Mouse (Mus musculus) MEL (cell line): ENCODE results near the gene Zfp281. TPM values are rescaled to one million over a fixed set of nuclear protein-coding genes. Genes with fewer than 3 reads are reported as not detected.
A peak's percentile ranks its signal among the peaks of the same experiment; 100 is the strongest.

Experiments
- DNase-seq: peaks from one replicate; pipeline ENCODE4 v3.0.0; 2011; ENCODE audit warnings: low read depth, low spot score
- H3K27ac ChIP-seq: 2 replicates; pipeline ENCODE4 v1.5.1; 2012; ENCODE audit warnings: low read depth, mild to moderate bottlenecking, control low read depth, low read length, moderate library complexity; ENCODE audit not compliant: control insufficient read depth
- H3K27me3 ChIP-seq, 2 experiments: fragments of 150-350 bp in 1 of 2; sonication (generic) in 1 of 2; 2 replicates each; pipeline ENCODE4 v1.6.1; 2012; ENCODE audit warnings: low read length in 2 of 2, mild to moderate bottlenecking in 2 of 2, improper control_type of control experiment in 1 of 2, moderate library complexity in 1 of 2; ENCODE audit not compliant: insufficient read depth in 2 of 2, control insufficient read depth in 1 of 2
- H3K36me3 ChIP-seq, 2 experiments: 2 replicates each; pipeline ENCODE4 v1.6.1; 2012 to 2014; ENCODE audit warnings: low read length in 2 of 2, improper control_type of control experiment in 1 of 2, inconsistent platforms in 1 of 2, mild to moderate bottlenecking in 1 of 2; ENCODE audit not compliant: insufficient read depth in 2 of 2, control insufficient read depth in 1 of 2
- H3K4me1 ChIP-seq, 2 experiments: fragments of 150-350 bp in 1 of 2; sonication (generic) in 1 of 2; 2 replicates each; pipeline ENCODE4 v1.6.1; 2012; ENCODE audit warnings: low read length in 2 of 2, improper control_type of control experiment in 1 of 2, mild to moderate bottlenecking in 1 of 2; ENCODE audit not compliant: insufficient read depth in 2 of 2, control insufficient read depth in 1 of 2
- H3K4me3 ChIP-seq, 2 experiments: fragments of 150-350 bp in 1 of 2; sonication (generic) in 1 of 2; 2 replicates each; pipeline ENCODE4 v1.5.1; 2012; ENCODE audit warnings: low read depth in 2 of 2, low read length in 2 of 2, mild to moderate bottlenecking in 2 of 2, moderate library complexity in 2 of 2, control low read depth in 1 of 2, improper control_type of control experiment in 1 of 2; ENCODE audit not compliant: control insufficient read depth in 1 of 2, insufficient read depth in 1 of 2
- H3K79me2 ChIP-seq: 2 replicates; pipeline ENCODE4 v1.6.1; 2012; ENCODE audit warnings: mild to moderate bottlenecking, low read length, moderate library complexity; ENCODE audit not compliant: control insufficient read depth, poor library complexity, insufficient read depth
- H3K9ac ChIP-seq: 2 replicates; pipeline ENCODE4 v1.6.1; 2012; ENCODE audit warnings: low read depth, mild to moderate bottlenecking, control low read depth, low read length, moderate library complexity; ENCODE audit not compliant: control insufficient read depth, poor library complexity, severe bottlenecking
- H3K9me3 ChIP-seq: fragments of 150-350 bp; sonication (generic); replicated peaks from 2 replicates; pipeline ENCODE4 v1.6.1; 2012; ENCODE audit warnings: mild to moderate bottlenecking, low read length, improper control_type of control experiment, moderate library complexity; ENCODE audit not compliant: insufficient read depth
- CHD2 ChIP-seq: IDR thresholded peaks from 2 replicates; pipeline ENCODE4 v1.6.1; 2011; ENCODE audit warnings: low read length, improper control_type of control experiment
- CTCF ChIP-seq, 3 experiments: IDR thresholded peaks in 2 of 3; conservative IDR thresholded peaks in 1 of 3; 2 replicates each; pipeline ENCODE4 v1.5.1; 2011 to 2012; ENCODE audit warnings: low read length in 3 of 3, low read depth in 2 of 3, mild to moderate bottlenecking in 2 of 3, improper control_type of control experiment in 1 of 3, inconsistent platforms in 1 of 3, mixed read lengths in 1 of 3, moderate library complexity in 1 of 3; ENCODE audit not compliant: control insufficient read depth in 1 of 3, insufficient read depth in 1 of 3, poor library complexity in 1 of 3, severe bottlenecking in 1 of 3
- E2F4 ChIP-seq: IDR thresholded peaks from 2 replicates; pipeline ENCODE4 v1.6.1; 2011; ENCODE audit warnings: low read depth, low read length, improper control_type of control experiment, borderline replicate concordance
- ELF1 ChIP-seq: IDR thresholded peaks from 2 replicates; pipeline ENCODE4 v1.6.1; 2014; ENCODE audit warnings: low read depth, mild to moderate bottlenecking, inconsistent platforms, low read length, improper control_type of control experiment, moderate library complexity
- EP300 ChIP-seq, 2 experiments: IDR thresholded peaks; 2 replicates each; pipeline ENCODE4 v1.6.1; 2011; ENCODE audit warnings: improper control_type of control experiment in 2 of 2, low read length in 2 of 2, low read depth in 1 of 2, mild to moderate bottlenecking in 1 of 2
- ETS1 ChIP-seq: IDR thresholded peaks from 2 replicates; pipeline ENCODE4 v1.6.1; 2012; ENCODE audit warnings: low read depth, mild to moderate bottlenecking, inconsistent platforms, low read length, improper control_type of control experiment, moderate library complexity
- GATA1 ChIP-seq: IDR thresholded peaks from 2 replicates; pipeline ENCODE4 v1.6.1; 2011; ENCODE audit warnings: low read depth, low read length, improper control_type of control experiment
- HCFC1 ChIP-seq: IDR thresholded peaks from 2 replicates; pipeline ENCODE4 v1.6.1; 2012; ENCODE audit warnings: low read depth, mild to moderate bottlenecking, inconsistent platforms, low read length, improper control_type of control experiment, moderate library complexity
- JUND ChIP-seq: IDR thresholded peaks from 2 replicates; pipeline ENCODE4 v1.6.1; 2011; ENCODE audit warnings: low read depth, mild to moderate bottlenecking, improper control_type of control experiment, low read length
- MAX ChIP-seq: IDR thresholded peaks from 2 replicates; pipeline ENCODE4 v1.6.1; 2011; ENCODE audit warnings: low read length, improper control_type of control experiment
- MAZ ChIP-seq: IDR thresholded peaks from 2 replicates; pipeline ENCODE4 v1.6.1; 2012; ENCODE audit warnings: low read depth, mild to moderate bottlenecking, inconsistent platforms, low read length, improper control_type of control experiment
- MYC ChIP-seq: IDR thresholded peaks from 2 replicates; pipeline ENCODE4 v1.6.1; 2011; ENCODE audit warnings: low read depth, mild to moderate bottlenecking, low read length, improper control_type of control experiment, moderate library complexity
- NRF1 ChIP-seq: IDR thresholded peaks from 2 replicates; pipeline ENCODE4 v1.6.1; 2014; ENCODE audit warnings: low read depth, mild to moderate bottlenecking, inconsistent platforms, low read length, improper control_type of control experiment, moderate library complexity; ENCODE audit not compliant: poor library complexity, insufficient read depth, severe bottlenecking
- POLR2A ChIP-seq, 2 experiments: IDR thresholded peaks; 2 replicates each; pipeline ENCODE4 v1.6.1; 2011 to 2012; ENCODE audit warnings: low read length in 2 of 2, mild to moderate bottlenecking in 2 of 2, control low read depth in 1 of 2, improper control_type of control experiment in 1 of 2, low read depth in 1 of 2, moderate library complexity in 1 of 2; ENCODE audit not compliant: control insufficient read depth in 1 of 2, insufficient read depth in 1 of 2, poor library complexity in 1 of 2
- POLR2AphosphoS5 ChIP-seq: IDR thresholded peaks from 2 replicates; pipeline ENCODE4 v1.6.1; 2012; ENCODE audit warnings: low read depth, borderline replicate concordance, mild to moderate bottlenecking, inconsistent platforms, low read length, moderate library complexity, mixed read lengths
- RAD21 ChIP-seq: IDR thresholded peaks from 2 replicates; pipeline ENCODE4 v1.6.1; 2011; ENCODE audit warnings: mild to moderate bottlenecking, low read depth, low read length, improper control_type of control experiment
- TAL1 ChIP-seq: IDR thresholded peaks from 2 replicates; pipeline ENCODE4 v1.6.1; 2012; ENCODE audit warnings: mild to moderate bottlenecking, inconsistent platforms, low read length, moderate library complexity, mixed read lengths
- TBP ChIP-seq: IDR thresholded peaks from 2 replicates; pipeline ENCODE4 v1.8.0; 2011; ENCODE audit warnings: low read depth, low read length, improper control_type of control experiment
- UBTF ChIP-seq: IDR thresholded peaks from 2 replicates; pipeline ENCODE4 v1.6.1; 2012; ENCODE audit warnings: low read depth, mild to moderate bottlenecking, inconsistent platforms, low read length, improper control_type of control experiment, moderate library complexity, borderline replicate concordance; ENCODE audit not compliant: insufficient read depth
- USF1 ChIP-seq: IDR thresholded peaks from 2 replicates; pipeline ENCODE4 v1.6.1; 2014; ENCODE audit warnings: low read depth, mild to moderate bottlenecking, inconsistent platforms, low read length, improper control_type of control experiment, moderate library complexity
- ZC3H11A ChIP-seq: IDR thresholded peaks from 2 replicates; pipeline ENCODE4 v1.6.1; 2012; ENCODE audit warnings: low read depth, mild to moderate bottlenecking, inconsistent platforms, low read length, improper control_type of control experiment
- ZKSCAN1 ChIP-seq: IDR thresholded peaks from 2 replicates; pipeline ENCODE4 v1.6.1; 2012; ENCODE audit warnings: low read depth, mild to moderate bottlenecking, inconsistent platforms, low read length, improper control_type of control experiment, moderate library complexity
- polyA plus RNA-seq, 2 experiments: library from polyadenylated mRNA; stranded (reverse) in 1 of 2; unstranded in 1 of 2; fragments of >175 nt in 1 of 2; fragments of >200 nt in 1 of 2; gene quantifications; 2 replicates each; pipeline versions ENCODE4 v1.2.1 to v1.2.4; 2012; ENCODE audit warnings: low replicate concordance in 2 of 2, low read depth in 1 of 2; ENCODE audit not compliant: insufficient read length in 2 of 2, insufficient read depth in 1 of 2, missing spikeins in 1 of 2
- total RNA-seq: library from RNA; depleted of rRNA; stranded (reverse); fragments of 300-350 nt; gene quantifications from 2 replicates; pipeline ENCODE4 v1.2.3, GENCODE M21; 2012

Gene Zfp281
- total and polyA plus RNA-seq, 3 experiments = 10.5 to 12.4 TPM; not detected in 1

GRCm38 (mm10) chr1:136618570-136618969, 6.1 kb upstream of the Zfp281 start:
- Histone ChIP-seq H3K9ac (no peak overlapping the region), H3K9me3 (no peaks in the 10 kb centered on the region), H3K4me3 (no peak overlapping the region), H3K4me1 (peaks cover 0 to 4% of the 10 kb centered on the region in 2 experiments; a peak in 1 of 4 replicates), H3K27me3 (0 out of 4 replicates have a peak, but pooled peaks cover 0 to 3% of the 10 kb centered on the region in 2 experiments), H3K27ac (no peak overlapping the region), H3K79me2 (no peaks in the 10 kb centered on the region), H3K36me3 (0 out of 4 replicates have a peak, but pooled peaks cover 0 to 2% of the 10 kb centered on the region in 2 experiments)
- TF ChIP-seq CTCF (IDR thresholded peaks at IDR 0.05 in 2 of 3, conservative IDR thresholded peaks at IDR 0.05 in 1 of 3; ENCODE audit: control insufficient read depth in 1 of 3, insufficient read depth in 1 of 3, low read depth in 2 of 3, low read length in 3 of 3, poor library complexity in 1 of 3, severe bottlenecking in 1 of 3) = no peak
- no peak for TF ChIP-seq MYC
- no peak for TF ChIP-seq E2F4
- DNase-seq = no peak

GRCm38 (mm10) chr1:136625019-136625895, 556 bp downstream of the Zfp281 start:
- Histone ChIP-seq H3K9me3 (no peaks in the 10 kb centered on the region), H3K9ac (peak overlapping the region; percentile 90), H3K36me3 (peaks cover 0 to 36% of the 10 kb centered on the region in 2 experiments; a peak in 3 of 4 replicates), H3K4me3 (peak overlapping the region; percentile 68 to 93), H3K4me1 (peaks cover 12 to 19% of the 10 kb centered on the region in 2 experiments; a peak in 3 of 4 replicates), H3K79me2 (peaks cover 36% of the 10 kb centered on the region), H3K27me3 (no peaks in the 10 kb centered on the region), H3K27ac (peak overlapping the region; percentile 36)
- TF ChIP-seq POLR2A (IDR thresholded peaks at IDR 0.05; ENCODE audit: control insufficient read depth in 1 of 2, insufficient read depth in 1 of 2, low read depth in 1 of 2, low read length in 2 of 2, poor library complexity in 1 of 2) (peak in 1 of 2 experiments; percentile 31; a peak in 1 of 4 replicates), MAZ (peak; percentile 40; the same call in 1 of the 2 replicates), HCFC1 (no peak), CTCF (IDR thresholded peaks at IDR 0.05 in 2 of 3, conservative IDR thresholded peaks at IDR 0.05 in 1 of 3; ENCODE audit: control insufficient read depth in 1 of 3, insufficient read depth in 1 of 3, low read depth in 2 of 3, low read length in 3 of 3, poor library complexity in 1 of 3, severe bottlenecking in 1 of 3) (peak in 1 of 3 experiments; percentile 13; a peak in 1 of 6 replicates), USF1 (no peak), ZKSCAN1 (no peak)
- DNase-seq = peak; percentile 50

- H3K4me3 ChIP-seq = peak overlapping the region; percentile 68 to 93
- peak overlapping the region; percentile 90; the same call in 1 of the 2 replicates for H3K9ac ChIP-seq
- H3K9me3 ChIP-seq = no peaks in the 10 kb centered on the region
- peaks cover 12 to 19% of the 10 kb centered on the region in 2 experiments; a peak in 3 of 4 replicates for H3K4me1 ChIP-seq
- H3K27ac ChIP-seq = no peak overlapping the region
- H3K27me3 ChIP-seq = no peaks in the 10 kb centered on the region
- peaks cover 40% of the 10 kb centered on the region for H3K79me2 ChIP-seq
- peak; percentile 11 for DNase-seq
- H3K36me3 ChIP-seq = peaks cover 0 to 38% of the 10 kb centered on the region in 2 experiments; a peak in 3 of 4 replicates
- TF ChIP-seq TAL1 (no peak), JUND (no peak), RAD21 (no peak), POLR2A (IDR thresholded peaks at IDR 0.05; ENCODE audit: control insufficient read depth in 1 of 2, insufficient read depth in 1 of 2, low read depth in 1 of 2, low read length in 2 of 2, poor library complexity in 1 of 2) (no peak), EP300 (IDR thresholded peaks at IDR 0.05; ENCODE audit: low read depth in 1 of 2, low read length in 2 of 2) (no peak), ZKSCAN1 (no peak), POLR2AphosphoS5 (no peak), MAZ (no peak), NRF1 (no peak), CHD2 (no peak), ETS1 (no peak), ZC3H11A (no peak), MAX (no peak), ELF1 (no peak), GATA1 (no peak), TBP (no peak), UBTF (no peak)
Measured at GRCm38 (mm10) chr1:136626141-136626540, 1.4 kb downstream of the Zfp281 start.
